Mouse (Mus musculus) liver, postnatal 0 days (tissue): Measurements from ENCODE around the gene Tshz3. TPM values are rescaled to one million over a fixed set of nuclear protein-coding genes. Genes with fewer than 3 reads are reported as not detected.

Experiments used
- ATAC-seq: fragments of 200-750 bp; cut with Nextera tagmentation; 2 replicates; pipeline ENCODE4 v1.8.0; 2017; ENCODE audit warnings: mild to moderate bottlenecking, moderate library complexity
- DNase-seq: peaks from one replicate; pipeline ENCODE4 v3.0.0-alpha.2; 2016
- H3K27ac ChIP-seq: fragments of 300-500 bp; sonication (generic); 2 replicates; pipeline ENCODE4 v1.5.1; 2014; ENCODE audit warnings: antibody characterized with exemption, moderate library complexity, mild to moderate bottlenecking, low read depth
- H3K27me3 ChIP-seq: fragments of 300-500 bp; sonication (generic); 2 replicates; pipeline ENCODE4 v1.6.1; 2014; ENCODE audit warnings: low read length, control low read depth, mixed read lengths; ENCODE audit not compliant: insufficient read depth
- H3K36me3 ChIP-seq: fragments of 300-500 bp; sonication (generic); replicated peaks from 2 replicates; pipeline ENCODE4 v1.6.1; 2014; ENCODE audit warnings: mild to moderate bottlenecking, control low read depth, low read length, moderate library complexity, mixed read lengths; ENCODE audit not compliant: insufficient read depth
- H3K4me1 ChIP-seq: fragments of 300-500 bp; sonication (generic); 2 replicates; pipeline ENCODE4 v1.6.1; 2014; ENCODE audit warnings: antibody characterized with exemption, mild to moderate bottlenecking, control low read depth; ENCODE audit not compliant: insufficient read depth
- H3K4me2 ChIP-seq: fragments of 300-500 bp; sonication (generic); 2 replicates; pipeline ENCODE4 v1.6.1; 2014; ENCODE audit warnings: low read depth, mild to moderate bottlenecking, low read length, moderate library complexity, mixed read lengths
- H3K4me3 ChIP-seq: fragments of 300-500 bp; sonication (generic); 2 replicates; pipeline ENCODE4 v1.5.1; 2014; ENCODE audit warnings: low read depth, low read length
- H3K9ac ChIP-seq: fragments of 300-500 bp; sonication (generic); replicated peaks from 2 replicates; pipeline ENCODE4 v1.6.1; 2014; ENCODE audit warnings: mild to moderate bottlenecking, moderate library complexity
- H3K9me3 ChIP-seq: fragments of 300-500 bp; sonication (generic); 2 replicates; pipeline ENCODE4 v1.6.1; 2016; ENCODE audit warnings: mild to moderate bottlenecking, control low read depth, low read length, mixed read lengths
- CTCF ChIP-seq: sonication (generic); IDR thresholded peaks from 2 replicates; pipeline ENCODE4 v1.5.1; 2016; ENCODE audit warnings: antibody characterized with exemption, low read depth
- EP300 ChIP-seq: IDR thresholded peaks from 2 replicates; pipeline ENCODE4 v1.6.1; 2016; ENCODE audit warnings: antibody characterized with exemption, low read depth, mild to moderate bottlenecking
- WGBS: fragments of 180-500 bp; shearing (Covaris S2); extraction: QIAGEN DNeasy Blood & Tissue Kit; methylation state at CpG from one replicate; pipeline ENCODE4 v1.1.7; 2014; ENCODE audit not compliant: insufficient replicate concordance; 5-methylcytosine and 5-hydroxymethylcytosine counted together
- polyA plus RNA-seq: library from polyadenylated mRNA; unstranded; fragments of >200 nt; fragmentation: Nextera tagmentation; extraction: Ambion mirVana; gene quantifications from 2 replicates; pipeline ENCODE4 v1.2.1, GENCODE M21; 2015

Gene Tshz3
- polyA plus RNA-seq, 1 experiment from 2014 or later = 0.60 TPM

GRCm38 (mm10) chr7:36663431-36663830 is 34.5 kb upstream of the Tshz3 start:
- H3K4me3 ChIP-seq = no peak overlapping the region

GRCm38 (mm10) chr7:36667767-36668166 is 30.2 kb upstream of the Tshz3 start:
- no peak for DNase-seq
- TF ChIP-seq CTCF = no peak
- TF ChIP-seq EP300 = no peak
- no peaks in the 10 kb centered on the region for H3K36me3 ChIP-seq
- WGBS = 21% methylated on average over 5 of the region's 5 CpGs
- H3K9ac ChIP-seq = no peak overlapping the region
- H3K27ac ChIP-seq = no peak overlapping the region
- no peaks in the 10 kb centered on the region for H3K27me3 ChIP-seq
- H3K9me3 ChIP-seq = no peaks in the 10 kb centered on the region
- no peak overlapping the region for H3K4me2 ChIP-seq
- H3K4me3 ChIP-seq = no peak overlapping the region
- no peak for ATAC-seq
- no peaks in the 10 kb centered on the region for H3K4me1 ChIP-seq

More at GRCm38 (mm10) chr7:36663431-36663830, 34.5 kb upstream of the Tshz3 start:
- H3K36me3 ChIP-seq = no peaks in the 10 kb centered on the region
- H3K9me3 ChIP-seq = no peaks in the 10 kb centered on the region
- DNase-seq (no peak), ATAC-seq (no peak)
- H3K4me1 ChIP-seq = no peaks in the 10 kb centered on the region
- WGBS = 83% methylated on average over 7 of the region's 7 CpGs
- no peaks in the 10 kb centered on the region for H3K27me3 ChIP-seq
- TF ChIP-seq CTCF = no peak
- TF ChIP-seq EP300 = no peak
- H3K9ac ChIP-seq = no peak overlapping the region
- H3K27ac ChIP-seq = no peak overlapping the region
- H3K4me2 ChIP-seq = no peak overlapping the region

- TF ChIP-seq EP300 (no peak), CTCF (no peak)
- no peak overlapping the region for H3K27ac ChIP-seq
- no peak overlapping the region for H3K4me2 ChIP-seq
- no peak overlapping the region for H3K9ac ChIP-seq
- peaks cover 24% of the 10 kb centered on the region for H3K27me3 ChIP-seq
- H3K4me1 ChIP-seq = no peaks in the 10 kb centered on the region
- H3K4me3 ChIP-seq = no peak overlapping the region
- H3K9me3 ChIP-seq = no peaks in the 10 kb centered on the region
- no peak for ATAC-seq
- whole genome bisulfite sequencing = 22% methylated on average over 8 of the region's 8 CpGs
- H3K36me3 ChIP-seq = no peaks in the 10 kb centered on the region
- no peak for DNase-seq
Observed at GRCm38 (mm10) chr7:36678031-36678430, 19.9 kb upstream of the Tshz3 start.

- Histone ChIP-seq H3K36me3 (no peaks in the 10 kb centered on the region), H3K9ac (no peak overlapping the region), H3K9me3 (no peaks in the 10 kb centered on the region), H3K27ac (no peak overlapping the region), H3K4me3 (no peak overlapping the region), H3K4me2 (no peak overlapping the region), H3K4me1 (no peaks in the 10 kb centered on the region), H3K27me3 (peaks cover 24% of the 10 kb centered on the region)
- no peak for ATAC-seq
- 12% methylated on average over 10 of the region's 10 CpGs for WGBS
- DNase-seq = no peak
- TF ChIP-seq EP300 = no peak
- no peak for TF ChIP-seq CTCF
Observed at GRCm38 (mm10) chr7:36678510-36678909, 19.4 kb upstream of the Tshz3 start.

- H3K4me1 ChIP-seq = no peaks in the 10 kb centered on the region
- TF ChIP-seq CTCF (no peak), EP300 (no peak)
- H3K4me2 ChIP-seq = no peak overlapping the region
- H3K27me3 ChIP-seq = peaks cover 24% of the 10 kb centered on the region
- 5% methylated on average over 9 of the region's 9 CpGs for WGBS
- H3K9ac ChIP-seq = no peak overlapping the region
- DNase-seq (no peak), ATAC-seq (no peak)
- no peak overlapping the region for H3K27ac ChIP-seq
- no peak overlapping the region for H3K4me3 ChIP-seq
- H3K9me3 ChIP-seq = no peaks in the 10 kb centered on the region
- H3K36me3 ChIP-seq = no peaks in the 10 kb centered on the region
Observed at GRCm38 (mm10) chr7:36679031-36679618, 18.8 kb upstream of the Tshz3 start.

- no peak overlapping the region for H3K27ac ChIP-seq
- TF ChIP-seq EP300 (no peak), CTCF (no peak)
- no peak for ATAC-seq
- H3K9me3 ChIP-seq = no peaks in the 10 kb centered on the region
- H3K4me2 ChIP-seq = no peak overlapping the region
- no peak for DNase-seq
- H3K9ac ChIP-seq = no peak overlapping the region
- peaks cover 24% of the 10 kb centered on the region for H3K27me3 ChIP-seq
- no peaks in the 10 kb centered on the region for H3K4me1 ChIP-seq
- 6% methylated on average over 17 of the region's 18 CpGs for WGBS
- H3K4me3 ChIP-seq = no peak overlapping the region
- no peaks in the 10 kb centered on the region for H3K36me3 ChIP-seq
Observed at GRCm38 (mm10) chr7:36679866-36680458, 18.0 kb upstream of the Tshz3 start.
